Mouse (Mus musculus): ENCODE data around the gene Dars.

GRCm38 (mm10) chr1:128439618-128440017 lies 22.4 kb upstream of the Dars start:
- TF ChIP-seq POLR2A (IDR thresholded peaks at IDR 0.05; ENCODE audit: borderline replicate concordance, low read depth, low read length) (no peak), CTCF (IDR thresholded peaks at IDR 0.05; ENCODE audit: low read depth, low read length) (no peak)
